Mouse (Mus musculus) cerebellum, adult 11-12 months (tissue): ENCODE measurements around the gene Fgf22.

Experiments
- DNase-seq: peaks from one replicate; pipeline ENCODE4 v3.0.0; 2022

Gene Fgf22

GRCm38 (mm10) chr10:79754856-79755516 is at the start of gene Fgf22:
TSS of gene Fgf22 (plus strand) at chr10:79755076.
- DNase-seq, result peak; percentile 87

- DNase-seq, result no peak
These were observed 48.9 kb upstream of the Fgf22 start for GRCm38 (mm10) chr10:79705951-79706350.

GRCm38 (mm10) chr10:79706406-79707094 is 48.3 kb upstream of the Fgf22 start:
- peak; percentile 79 for DNase-seq

- DNase-seq, result peak; percentile 90
These were observed 47.7 kb upstream of the Fgf22 start for GRCm38 (mm10) chr10:79707162-79707561.

GRCm38 (mm10) chr10:79707759-79708158 is 47.1 kb upstream of the Fgf22 start:
- peak; percentile 43 for DNase-seq

GRCm38 (mm10) chr10:79708668-79709067 is 46.2 kb upstream of the Fgf22 start:
- DNase-seq, result peak; percentile 46

- no peak for DNase-seq
These were observed 45.6 kb upstream of the Fgf22 start for GRCm38 (mm10) chr10:79709307-79709706.

GRCm38 (mm10) chr10:79712029-79712428 is 42.8 kb upstream of the Fgf22 start:
- DNase-seq, result no peak

GRCm38 (mm10) chr10:79712499-79713126 is 42.3 kb upstream of the Fgf22 start:
- peak; percentile 80 for DNase-seq

GRCm38 (mm10) chr10:79713163-79713562 is 41.7 kb upstream of the Fgf22 start:
- DNase-seq, result no peak

GRCm38 (mm10) chr10:79714996-79715395 is 39.9 kb upstream of the Fgf22 start:
- DNase-seq, result peak; percentile 76

GRCm38 (mm10) chr10:79716254-79716987 is 38.5 kb upstream of the Fgf22 start, which contains the start of gene Hcn2:
TSS of gene Hcn2 (plus strand) at chr10:79716634.
- DNase-seq, result peak; percentile 79

- peak; percentile 82 for DNase-seq
These were observed 37.9 kb upstream of the Fgf22 start for GRCm38 (mm10) chr10:79716988-79717355.

GRCm38 (mm10) chr10:79717640-79718357 is 37.1 kb upstream of the Fgf22 start:
- DNase-seq, result peak; percentile 77

- no peak for DNase-seq
These were observed 33.8 kb upstream of the Fgf22 start for GRCm38 (mm10) chr10:79721089-79721488.

- DNase-seq, result no peak
These were observed 31.8 kb upstream of the Fgf22 start for GRCm38 (mm10) chr10:79723047-79723446.

- DNase-seq, result no peak
These were observed 31.2 kb upstream of the Fgf22 start for GRCm38 (mm10) chr10:79723692-79724091.

GRCm38 (mm10) chr10:79726090-79726489 is 28.8 kb upstream of the Fgf22 start:
- DNase-seq, result no peak

GRCm38 (mm10) chr10:79728323-79729249 is 26.3 kb upstream of the Fgf22 start:
- DNase-seq, result no peak

GRCm38 (mm10) chr10:79729357-79729965 is 25.4 kb upstream of the Fgf22 start:
- no peak for DNase-seq

- no peak for DNase-seq
These were observed 22.4 kb upstream of the Fgf22 start for GRCm38 (mm10) chr10:79732500-79732899.
